Mouse (Mus musculus) lung, embryonic 15.5 days (tissue): ENCODE data around the gene Isy1. TPM values are rescaled to one million over a fixed set of nuclear protein-coding genes. Genes with fewer than 3 reads are reported as not detected.

Experiments used
- ATAC-seq: fragments of 200-750 bp; cut with Nextera tagmentation; 2 replicates; pipeline ENCODE4 v1.8.0; 2017; ENCODE audit warnings: moderate number of reproducible peaks, borderline replicate concordance; ENCODE audit not compliant: low FRiP score, low TSS enrichment; ENCODE audit errors: extremely low read depth
- H3K27ac ChIP-seq: fragments of 300-500 bp; sonication (generic); 2 replicates; pipeline ENCODE4 v1.5.1; 2015; ENCODE audit warnings: moderate library complexity, mild to moderate bottlenecking, inconsistent platforms
- H3K27me3 ChIP-seq: fragments of 300-500 bp; sonication (generic); 2 replicates; pipeline ENCODE4 v1.6.1; 2015; ENCODE audit warnings: inconsistent platforms
- H3K36me3 ChIP-seq: fragments of 300-500 bp; sonication (generic); 2 replicates; pipeline ENCODE4 v1.6.1; 2015; ENCODE audit warnings: inconsistent platforms
- H3K4me1 ChIP-seq: fragments of 300-500 bp; sonication (generic); 2 replicates; pipeline ENCODE4 v1.6.1; 2015; ENCODE audit warnings: inconsistent platforms
- H3K4me2 ChIP-seq: fragments of 300-500 bp; sonication (generic); 2 replicates; pipeline ENCODE4 v1.6.1; 2015; ENCODE audit warnings: inconsistent platforms, mild to moderate bottlenecking, moderate library complexity
- H3K4me3 ChIP-seq: fragments of 300-500 bp; sonication (generic); 2 replicates; pipeline ENCODE4 v1.5.1; 2015; ENCODE audit warnings: mild to moderate bottlenecking, inconsistent platforms
- H3K9ac ChIP-seq: fragments of 300-500 bp; sonication (generic); 2 replicates; pipeline ENCODE4 v1.6.1; 2015; ENCODE audit warnings: inconsistent platforms
- H3K9me3 ChIP-seq: fragments of 300-500 bp; sonication (generic); 2 replicates; pipeline ENCODE4 v1.6.1; 2016; ENCODE audit warnings: inconsistent platforms
- WGBS: fragments of 180-500 bp; shearing (Covaris S2); methylation state at CpG from one replicate; pipeline ENCODE4 v1.1.7; 2015; 5-methylcytosine and 5-hydroxymethylcytosine counted together
- polyA plus RNA-seq: library from polyadenylated mRNA; unstranded; fragments of >200 nt; fragmentation: Nextera tagmentation; extraction: Ambion mirVana; gene quantifications from 2 replicates; pipeline ENCODE4 v1.2.1, GENCODE M21; 2015

Isy1 gene
- polyA plus RNA-seq, 1 experiment from 2014 or later = 45.9 TPM

DNA sequence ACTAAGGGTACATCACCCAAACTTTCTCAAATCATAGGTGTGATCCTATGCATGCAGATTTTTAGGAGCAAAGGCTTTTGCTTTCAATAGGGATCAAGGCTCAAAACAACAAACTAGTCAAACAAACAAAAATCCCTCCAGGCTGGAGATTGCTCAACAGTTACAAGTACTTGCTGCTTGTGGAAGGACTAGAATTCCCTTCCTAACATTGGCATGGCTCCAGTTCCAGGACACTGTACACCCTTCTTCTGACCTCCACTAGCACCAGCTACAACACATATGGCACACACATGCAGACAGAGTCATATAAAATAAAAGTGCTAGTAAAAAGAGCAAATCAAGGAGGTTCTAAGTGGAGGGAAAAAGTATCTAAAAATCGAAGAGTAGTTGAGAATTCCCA lies 8.2 kb upstream of the Isy1 start:
- no peak overlapping the region for H3K4me3 ChIP-seq
- no peaks in the 10 kb centered on the region for H3K9me3 ChIP-seq
- no peak overlapping the region for H3K27ac ChIP-seq
- H3K4me2 ChIP-seq = no peak overlapping the region; the same call in 1 of the 2 replicates
- peaks cover 43% of the 10 kb centered on the region for H3K36me3 ChIP-seq
- no peak overlapping the region for H3K9ac ChIP-seq
- ATAC-seq = no peak
- 74% methylated on average over 1 of the region's 1 CpGs for WGBS
- H3K4me1 ChIP-seq = peaks cover 28% of the 10 kb centered on the region
- H3K27me3 ChIP-seq = no peaks in the 10 kb centered on the region

DNA sequence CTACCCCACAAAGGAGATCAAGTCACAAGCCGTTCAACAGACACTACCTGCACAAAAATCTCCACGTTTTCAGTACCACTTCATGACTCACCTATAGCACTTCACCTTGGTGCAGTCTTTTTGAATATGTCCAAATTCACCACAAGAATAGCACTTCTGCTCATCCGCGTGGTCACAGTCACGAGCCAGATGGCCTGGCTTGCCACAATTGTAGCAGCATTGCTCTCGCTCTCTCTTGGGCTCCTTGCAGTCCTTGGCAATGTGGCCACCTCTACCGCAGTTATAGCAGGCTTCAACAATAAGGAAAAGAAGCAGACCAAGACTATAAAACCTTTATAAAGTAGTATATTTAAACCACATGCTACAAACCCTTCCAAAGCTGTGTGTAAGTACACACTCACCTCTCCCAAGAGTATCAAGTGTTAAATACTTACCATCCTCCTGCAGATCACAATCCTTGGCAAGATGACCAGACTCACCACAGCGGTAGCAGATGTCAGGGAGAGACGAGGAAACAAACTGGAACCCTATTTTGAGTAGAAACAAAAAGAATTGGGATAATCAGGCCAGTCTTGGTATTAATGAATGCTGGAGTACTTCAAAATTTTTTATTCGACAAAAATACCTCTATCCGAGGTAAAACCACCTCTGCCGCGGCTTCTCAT lies 6.6 kb upstream of the Isy1 start:
- no peaks in the 10 kb centered on the region for H3K27me3 ChIP-seq
- ATAC-seq = no peak
- H3K9ac ChIP-seq = no peak overlapping the region
- peaks cover 48% of the 10 kb centered on the region for H3K36me3 ChIP-seq
- no peak overlapping the region for H3K4me2 ChIP-seq
- peaks cover 22% of the 10 kb centered on the region for H3K4me1 ChIP-seq
- no peak overlapping the region for H3K4me3 ChIP-seq
- no peaks in the 10 kb centered on the region for H3K9me3 ChIP-seq
- 91% methylated on average over 13 of the region's 13 CpGs for WGBS
- no peak overlapping the region for H3K27ac ChIP-seq

- no peak overlapping the region for H3K4me2 ChIP-seq
- no peak overlapping the region for H3K9ac ChIP-seq
- no peak for ATAC-seq
- 11% methylated on average over 1 of the region's 1 CpGs for WGBS
- no peak overlapping the region for H3K27ac ChIP-seq
- H3K9me3 ChIP-seq = no peaks in the 10 kb centered on the region
- no peaks in the 10 kb centered on the region for H3K27me3 ChIP-seq
- peaks cover 41% of the 10 kb centered on the region for H3K36me3 ChIP-seq
- no peak overlapping the region for H3K4me3 ChIP-seq
- H3K4me1 ChIP-seq = peaks cover 17% of the 10 kb centered on the region
These were observed 3.7 kb upstream of the Isy1 start for GRCm38 (mm10) chr6:87842254-87842653.

GRCm38 (mm10) chr6:87841635-87842034 lies 3.0 kb upstream of the Isy1 start:
- WGBS = 77% methylated on average over 8 of the region's 8 CpGs
- no peak for ATAC-seq

DNA sequence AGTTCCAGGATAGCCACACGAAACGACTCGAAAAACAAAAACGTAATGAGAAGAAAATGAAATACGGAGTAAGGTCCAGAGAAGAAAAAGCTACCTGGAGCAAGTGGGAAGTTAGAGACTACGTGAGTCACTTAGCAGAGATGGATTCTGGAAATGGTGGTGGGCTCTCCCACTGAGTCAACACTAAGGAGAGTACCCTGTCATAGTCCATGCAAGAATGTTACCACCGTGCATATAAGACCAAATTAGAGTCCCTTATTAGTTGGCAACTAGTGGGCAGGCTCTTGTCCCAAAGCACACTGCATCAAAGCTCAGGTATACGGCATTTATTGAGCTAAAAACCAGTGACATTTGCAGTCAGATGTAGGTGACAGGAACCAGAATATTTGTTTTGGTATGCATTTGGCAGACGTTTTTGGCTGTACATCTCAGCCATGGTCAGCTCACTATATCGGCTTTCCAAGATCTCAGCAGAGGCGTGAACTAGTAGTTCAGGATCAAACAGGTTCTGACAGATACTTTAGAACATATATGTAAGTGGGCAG lies 1.3 kb upstream of the Isy1 start:
- Histone ChIP-seq H3K4me2 (peak overlapping the region; percentile 86), H3K36me3 (peaks cover 38% of the 10 kb centered on the region), H3K27me3 (no peaks in the 10 kb centered on the region), H3K4me1 (peaks cover 15% of the 10 kb centered on the region), H3K9ac (no peak overlapping the region), H3K4me3 (no peak overlapping the region), H3K27ac (peak overlapping the region; percentile 93), H3K9me3 (no peaks in the 10 kb centered on the region)
- no peak for ATAC-seq
- WGBS = 50% methylated on average over 11 of the region's 11 CpGs

More at GRCm38 (mm10) chr6:87841635-87842034, 3.0 kb upstream of the Isy1 start:
- Histone ChIP-seq H3K4me3 (no peak overlapping the region), H3K27me3 (no peaks in the 10 kb centered on the region), H3K36me3 (peaks cover 41% of the 10 kb centered on the region), H3K4me1 (peaks cover 15% of the 10 kb centered on the region), H3K9ac (no peak overlapping the region), H3K27ac (no peak overlapping the region), H3K9me3 (no peaks in the 10 kb centered on the region), H3K4me2 (no peak overlapping the region)

DNA sequence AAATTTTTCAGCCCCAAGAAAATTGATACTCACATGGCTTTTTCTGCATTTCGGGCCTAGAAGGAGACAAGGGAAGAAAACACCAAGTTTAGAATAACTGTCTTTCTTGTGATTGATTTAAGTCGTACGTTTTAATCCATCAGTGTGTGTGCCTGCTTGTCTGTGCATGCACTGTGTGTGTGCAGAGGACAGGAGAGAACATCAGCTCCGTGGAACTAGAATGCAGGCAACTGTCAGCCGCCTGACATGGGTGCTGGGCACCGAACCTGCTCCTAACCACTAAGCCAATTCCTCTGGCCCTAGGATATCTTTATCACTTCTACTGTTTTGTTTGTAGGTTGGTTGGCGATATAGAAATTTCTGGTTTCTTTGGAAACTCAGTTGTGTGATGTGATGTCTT lies 2.9 kb downstream of the Isy1 start, which contains the start of gene Gm45140:
TSS of gene Gm45140 (minus strand) at position 101 of the 400 bp plus-strand sequence.
- H3K36me3 ChIP-seq = peaks cover 21% of the 10 kb centered on the region
- H3K4me1 ChIP-seq = peaks cover 15% of the 10 kb centered on the region
- WGBS = 91% methylated on average over 7 of the region's 7 CpGs
- H3K9me3 ChIP-seq = no peaks in the 10 kb centered on the region
- H3K27ac ChIP-seq = no peak within 1 kb of the TSS
- H3K4me2 ChIP-seq = no peak within 1 kb of the TSS
- H3K27me3 ChIP-seq = no peaks in the 10 kb centered on the region
- no peak within 1 kb of the TSS for H3K4me3 ChIP-seq
- no peak within 1 kb of the TSS for H3K9ac ChIP-seq
- ATAC-seq = no peak

DNA sequence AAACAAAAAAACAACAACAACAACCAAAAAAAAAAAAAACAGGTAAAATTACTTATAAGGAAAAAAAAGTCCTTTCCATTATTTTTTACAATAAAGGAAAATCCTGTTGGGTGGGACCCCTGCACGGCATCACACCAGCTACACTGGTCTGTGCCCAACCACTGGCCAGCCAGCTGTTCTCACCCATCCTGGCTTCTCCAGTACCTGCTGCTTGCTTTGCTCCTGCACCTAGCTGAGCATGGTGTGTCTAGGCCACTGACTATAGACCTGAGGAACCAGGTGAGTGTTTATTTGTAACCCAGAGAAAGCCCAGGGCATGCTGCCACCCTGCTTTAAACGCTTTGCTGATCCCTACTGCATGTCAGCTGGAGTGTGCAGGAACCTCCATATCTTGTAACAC lies 18.2 kb downstream of the Isy1 start:
- no peak overlapping the region for H3K27ac ChIP-seq
- no peak overlapping the region for H3K4me2 ChIP-seq
- no peak for ATAC-seq
- 91% methylated on average over 2 of the region's 2 CpGs for WGBS
- no peak overlapping the region for H3K9ac ChIP-seq
- peaks cover 78% of the 10 kb centered on the region for H3K36me3 ChIP-seq
- no peaks in the 10 kb centered on the region for H3K9me3 ChIP-seq
- H3K27me3 ChIP-seq = no peaks in the 10 kb centered on the region
- no peak overlapping the region for H3K4me3 ChIP-seq
- no peaks in the 10 kb centered on the region for H3K4me1 ChIP-seq

- ATAC-seq = no peak
- Histone ChIP-seq H3K36me3 (peaks cover 35% of the 10 kb centered on the region), H3K9ac (no peak overlapping the region), H3K4me2 (no peak overlapping the region), H3K27me3 (no peaks in the 10 kb centered on the region), H3K4me1 (peaks cover 16% of the 10 kb centered on the region), H3K27ac (no peak overlapping the region), H3K9me3 (no peaks in the 10 kb centered on the region), H3K4me3 (no peak overlapping the region)
- WGBS = 90% methylated on average over 5 of the region's 5 CpGs
These were observed 24.1 kb downstream of the Isy1 start for GRCm38 (mm10) chr6:87814486-87814885.

- peak overlapping the region; percentile 92 for H3K27ac ChIP-seq
- H3K27me3 ChIP-seq = no peaks in the 10 kb centered on the region
- peak overlapping the region; percentile 89 for H3K4me2 ChIP-seq
- no peaks in the 10 kb centered on the region for H3K9me3 ChIP-seq
- H3K4me1 ChIP-seq = peaks cover 16% of the 10 kb centered on the region
- 85% methylated on average over 1 of the region's 1 CpGs for WGBS
- peaks cover 18% of the 10 kb centered on the region for H3K36me3 ChIP-seq
- no peak overlapping the region for H3K9ac ChIP-seq
- no peak for ATAC-seq
- peak overlapping the region; percentile 84 for H3K4me3 ChIP-seq
These were observed 25.9 kb downstream of the Isy1 start for GRCm38 (mm10) chr6:87812656-87813055.

- H3K4me2 ChIP-seq = peak within 1 kb of the TSS; percentile 89
- H3K27me3 ChIP-seq = no peaks in the 10 kb centered on the region
- WGBS = under 1% methylated on average over 50 of the region's 56 CpGs
- peaks cover 11% of the 10 kb centered on the region; the same call in 1 of the 2 replicates for H3K36me3 ChIP-seq
- no peaks in the 10 kb centered on the region for H3K9me3 ChIP-seq
- ATAC-seq = peak; percentile 97
- peaks cover 19% of the 10 kb centered on the region for H3K4me1 ChIP-seq
- H3K9ac ChIP-seq = peak within 1 kb of the TSS; percentile 77
- peak within 1 kb of the TSS; percentile 84 for H3K4me3 ChIP-seq
- H3K27ac ChIP-seq = peak within 1 kb of the TSS; percentile 92
These were observed 26.8 kb downstream of the Isy1 start, which contains the start of gene Rab43 for GRCm38 (mm10) chr6:87811675-87812338. Rab43 (minus strand) TSS chr6:87812164.

GRCm38 (mm10) chr6:87810713-87811669 lies 27.6 kb downstream of the Isy1 start:
- ATAC-seq = peak; percentile 6; the same call in 1 of the 2 replicates
- Histone ChIP-seq H3K27ac (peak overlapping the region; percentile 92), H3K4me2 (peak overlapping the region; percentile 89), H3K4me1 (peaks cover 20% of the 10 kb centered on the region), H3K27me3 (no peaks in the 10 kb centered on the region), H3K36me3 (peaks cover 6% of the 10 kb centered on the region; the same call in 1 of the 2 replicates), H3K9me3 (no peaks in the 10 kb centered on the region), H3K9ac (peak overlapping the region; percentile 77), H3K4me3 (peak overlapping the region; percentile 84)
- WGBS = under 1% methylated on average over 77 of the region's 77 CpGs
